Mouse (Mus musculus) bone marrow macrophage, adult 2 months (primary cell): Measurements from ENCODE around the gene Ggt5. TPM values are rescaled to one million over a fixed set of nuclear protein-coding genes. Genes with fewer than 3 reads are reported as not detected.
A peak's percentile ranks its signal among the peaks of the same experiment; 100 is the strongest.

ENCODE experiments used
- H3K27ac ChIP-seq: 2 replicates; pipeline ENCODE4 v1.5.1; 2012; ENCODE audit warnings: low read depth, low read length; ENCODE audit not compliant: insufficient read depth
- H3K4me1 ChIP-seq: 2 replicates; pipeline ENCODE4 v1.6.1; 2012; ENCODE audit warnings: low read length; ENCODE audit not compliant: control insufficient read depth, insufficient read depth
- H3K4me3 ChIP-seq: 2 replicates; pipeline ENCODE4 v1.5.1; 2012; ENCODE audit warnings: mild to moderate bottlenecking, low read length, moderate library complexity; ENCODE audit not compliant: insufficient read depth
- CTCF ChIP-seq: IDR thresholded peaks from 2 replicates; pipeline ENCODE4 v1.5.1; 2012; ENCODE audit warnings: low read depth, mild to moderate bottlenecking, low read length, moderate library complexity
- POLR2A ChIP-seq: IDR thresholded peaks from 2 replicates; pipeline ENCODE4 v1.6.1; 2012; ENCODE audit warnings: mild to moderate bottlenecking, low read depth, low read length, borderline replicate concordance
- polyA plus RNA-seq: library from polyadenylated mRNA; stranded (reverse); fragments of >200 nt; gene quantifications from 2 replicates; pipeline ENCODE4 v1.2.4, GENCODE M21; 2012; ENCODE audit not compliant: missing spikeins, insufficient read depth, insufficient read length

The Ggt5 gene
- polyA plus RNA-seq, 1 experiment = 11.6 TPM

- no peak for TF ChIP-seq POLR2A
- no peak for TF ChIP-seq CTCF
Measured at GRCm38 (mm10) chr10:75664673-75665270, 75.6 kb downstream of the Ggt5 start.

DNA sequence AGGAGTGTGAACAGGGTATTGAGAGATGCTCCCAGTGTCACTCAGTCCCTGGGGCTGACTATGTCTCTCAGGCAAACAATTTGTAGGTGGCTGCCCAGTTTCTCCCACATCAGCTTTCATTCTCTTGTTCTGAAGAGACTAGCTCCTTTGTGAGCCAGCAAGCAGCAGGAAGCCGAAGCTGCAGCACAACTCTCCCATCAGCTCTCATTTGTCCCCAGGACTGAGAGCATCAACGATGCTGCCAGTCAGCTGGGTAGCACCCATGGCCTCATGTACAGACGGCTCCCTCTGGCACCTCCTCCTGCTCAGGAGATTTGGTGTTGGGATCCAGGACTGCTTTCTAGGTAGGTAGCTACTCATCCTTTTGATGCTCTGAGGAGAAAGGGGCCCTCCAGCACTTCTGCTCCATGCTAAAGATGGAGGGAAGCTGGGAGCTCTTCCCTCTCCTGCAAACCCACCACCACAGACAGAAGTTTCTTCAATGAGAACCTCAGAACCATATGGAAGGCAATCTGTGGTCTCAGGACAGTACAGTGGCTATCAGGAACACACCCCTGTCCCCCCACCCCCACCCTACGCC, 77.4 kb downstream of the Ggt5 start:
- Histone ChIP-seq H3K4me3 (peak overlapping the region; percentile 65), H3K27ac (peak overlapping the region; percentile 74), H3K4me1 (peaks cover 16% of the 10 kb centered on the region)
- TF ChIP-seq POLR2A (no peak), CTCF (no peak)

More at GRCm38 (mm10) chr10:75664673-75665270, 75.6 kb downstream of the Ggt5 start:
- Histone ChIP-seq H3K27ac (no peak overlapping the region), H3K4me3 (no peak overlapping the region), H3K4me1 (peaks cover 16% of the 10 kb centered on the region)

Other genes starting within 250 kb of the Ggt5 start
- gene Upb1, start 188.2 kb upstream of the Ggt5 start, polyA plus RNA-seq = 1.1 TPM in 1 of 2 replicates, not detected in the other
- gene Snrpd3, start 71.8 kb upstream of the Ggt5 start, polyA plus RNA-seq = 94.5 and 97.1 TPM in 2 replicates
- gene Gucd1, start 71.4 kb upstream of the Ggt5 start, polyA plus RNA-seq = 20.1 and 20.7 TPM in 2 replicates
- gene Lrrc75b, start 29.0 kb upstream of the Ggt5 start, polyA plus RNA-seq = not detected in 2 replicates
- not detected in 2 replicates for gene Ggt1, start 27.7 kb upstream of the Ggt5 start, polyA plus RNA-seq
- gene Susd2, start 54.7 kb downstream of the Ggt5 start, polyA plus RNA-seq = not detected in 2 replicates
- 26.1 and 35.0 TPM in 2 replicates for gene Cabin1, start 175.0 kb downstream of the Ggt5 start, polyA plus RNA-seq
- 56.4 and 63.8 TPM in 2 replicates for gene Ddt, start 184.1 kb downstream of the Ggt5 start, polyA plus RNA-seq
- gene Gm20441, start 191.6 kb downstream of the Ggt5 start, polyA plus RNA-seq = not detected in 2 replicates
- gene Gstt3, start 192.1 kb downstream of the Ggt5 start, polyA plus RNA-seq = 12.1 and 13.1 TPM in 2 replicates
- gene Gstt1, start 209.2 kb downstream of the Ggt5 start, polyA plus RNA-seq = 1.4 and 4.1 TPM in 2 replicates
- not detected in 2 replicates for gene Gstt4, start 233.2 kb downstream of the Ggt5 start, polyA plus RNA-seq
- gene Gstt2, start 248.1 kb downstream of the Ggt5 start, polyA plus RNA-seq = 17.2 and 18.8 TPM in 2 replicates